Mouse (Mus musculus): ENCODE data around the gene Pidd1.

GRCm38 (mm10) chr7:141423811-141424210 is 20.0 kb downstream of the Pidd1 start:
- TF ChIP-seq POLR2A (IDR thresholded peaks at IDR 0.05; ENCODE audit: extremely low read depth, insufficient read depth, low read length): no peak
- no peak for TF ChIP-seq CTCF (IDR thresholded peaks at IDR 0.05; ENCODE audit: extremely low read depth, insufficient read depth, low read length)
